Mouse (Mus musculus): ENCODE results near the gene Dnal1. TPM values are rescaled to one million over a fixed set of nuclear protein-coding genes. Genes with fewer than 3 reads are reported as not detected.
"Not testable (repeated sequence)": the region's sequence is repeated elsewhere in the genome, so short reads cannot be mapped to it uniquely, and the experiment has no call there.

Gene Dnal1
- total RNA-seq (2021) = 100 to 1,000 TPM in 1 of 2 experiments, 10 to 100 TPM in 1; 99.1 to 101 TPM
- long read RNA-seq, experiment 1, full-length matches to known transcripts = 1 of 4 reads
- long read RNA-seq, experiment 1, partial matches to known transcripts = 1 of 4 reads
- long read RNA-seq, experiment 1, other reads (novel, unspliced or antisense) = 2 of 4 reads
- long read RNA-seq, experiment 2, full-length matches to known transcripts = 2 of 15 reads
- long read RNA-seq, experiment 2, partial matches to known transcripts = 10 of 15 reads
- long read RNA-seq, experiment 2, other reads (novel, unspliced or antisense) = 3 of 15 reads

DNA sequence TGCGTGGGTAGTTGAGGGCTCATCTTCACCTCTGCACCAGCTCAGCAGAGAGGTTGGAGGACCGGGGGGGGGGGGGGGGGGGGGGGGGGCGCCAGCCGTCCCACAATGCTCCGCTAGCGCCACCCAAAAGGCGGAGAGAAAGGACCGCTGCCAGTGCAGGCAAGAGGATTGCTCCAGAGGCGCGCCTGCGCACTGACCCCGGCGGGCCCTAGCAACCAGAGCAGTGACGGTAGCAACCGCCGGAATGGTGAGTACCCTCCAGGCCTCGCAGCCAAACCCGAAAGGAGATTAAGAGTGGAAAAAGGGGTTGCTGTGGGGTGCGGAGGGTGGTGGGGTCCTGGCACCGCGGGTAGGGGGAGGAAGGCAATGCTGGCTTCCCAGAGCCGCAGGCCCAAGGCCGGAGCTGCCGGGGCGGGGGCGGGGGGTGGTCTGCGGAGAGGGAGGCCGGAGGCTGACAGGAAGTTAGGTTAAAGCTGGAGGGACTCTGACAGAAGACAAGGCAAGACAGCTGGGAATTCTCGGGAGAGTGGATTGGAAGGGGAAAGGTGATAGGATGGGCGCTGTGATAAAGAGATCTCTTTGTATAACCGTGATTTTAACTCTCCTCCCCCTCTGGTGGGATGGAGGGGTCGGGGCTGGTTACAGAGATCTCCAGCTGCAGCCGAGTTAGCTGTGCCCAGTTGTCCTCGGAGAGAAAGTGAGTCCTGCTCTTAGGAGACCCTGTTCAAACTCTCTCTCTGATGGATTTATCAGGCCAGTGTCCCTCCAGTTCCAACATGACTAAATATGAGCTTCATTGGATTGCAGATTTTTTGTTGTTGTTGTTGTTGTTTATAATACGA, at the start of gene Dnal1:
Gene Dnal1, plus strand, starts transcription at position 214 of the 842 bp plus-strand sequence.
- peak; percentile 90 for DNase-seq (ENCODE audit: low spot score in 2 of 2)
- H3K27ac ChIP-seq = peak within 1 kb of the TSS; percentile 87
- H3K4me3 ChIP-seq = peak within 1 kb of the TSS; percentile 82
- TF ChIP-seq CTCF (conservative IDR thresholded peaks at IDR 0.05) = peak; percentile 43

GRCm38 (mm10) chr12:84064621-84065020, 49.5 kb upstream of the Dnal1 start:
- DNase-seq (ENCODE audit: low spot score in 2 of 2) = no peak
- no peak overlapping the region for H3K4me3 ChIP-seq
- H3K27ac ChIP-seq = no peak overlapping the region
- no peak for TF ChIP-seq CTCF (conservative IDR thresholded peaks at IDR 0.05)

DNA sequence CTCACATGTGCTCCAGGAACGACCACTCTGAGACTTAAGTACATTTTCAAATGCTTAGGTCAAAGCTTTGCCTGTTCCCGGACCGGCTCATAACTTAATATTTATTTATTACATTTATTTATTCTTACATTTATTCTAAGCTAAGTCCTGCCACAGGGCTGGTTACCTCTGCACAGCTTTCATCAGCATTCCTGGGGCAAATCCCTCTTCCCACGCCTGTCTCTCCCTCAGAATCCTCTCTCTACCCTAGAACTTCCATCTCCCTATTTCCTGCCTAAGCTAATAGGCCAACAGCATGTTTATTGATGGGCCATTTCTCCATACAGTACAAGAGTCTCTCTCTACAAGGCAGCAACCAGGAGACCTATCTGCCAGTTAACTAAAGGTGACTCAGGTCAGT, 46.4 kb upstream of the Dnal1 start:
- no peak for DNase-seq (ENCODE audit: low spot score in 2 of 2)
- no peak for TF ChIP-seq CTCF (conservative IDR thresholded peaks at IDR 0.05)
- H3K4me3 ChIP-seq = no peak overlapping the region
- H3K27ac ChIP-seq = no peak overlapping the region

- Histone ChIP-seq H3K4me3 (no peak overlapping the region), H3K27ac (no peak overlapping the region)
- no peak for DNase-seq (ENCODE audit: low spot score in 2 of 2)
- no peak for TF ChIP-seq CTCF (conservative IDR thresholded peaks at IDR 0.05)
These were observed 45.9 kb upstream of the Dnal1 start for GRCm38 (mm10) chr12:84068296-84068695.

- H3K4me3 ChIP-seq = peak within 1 kb of the TSS; percentile 53
- peak within 1 kb of the TSS; percentile 82 for H3K27ac ChIP-seq
- DNase-seq (ENCODE audit: low spot score in 2 of 2) = no peak
- TF ChIP-seq CTCF (conservative IDR thresholded peaks at IDR 0.05) = no peak
These were observed 45.2 kb upstream of the Dnal1 start, which contains the start of gene Acot5 for GRCm38 (mm10) chr12:84068986-84069385. Gene Acot5 (plus strand): TSS chr12:84069325.

GRCm38 (mm10) chr12:84069582-84069981, 44.6 kb upstream of the Dnal1 start:
- Histone ChIP-seq H3K4me3 (peak overlapping the region; percentile 53), H3K27ac (peak overlapping the region; percentile 82)
- DNase-seq (ENCODE audit: low spot score in 2 of 2) = peak in 1 of 2 experiments; percentile 43

- peak; percentile 53 to 71 for DNase-seq (ENCODE audit: low spot score in 2 of 2)
- Histone ChIP-seq H3K27ac (peak overlapping the region; percentile 69), H3K4me3 (no peak overlapping the region; the same call in 1 of the 2 replicates)
- no peak for TF ChIP-seq CTCF (conservative IDR thresholded peaks at IDR 0.05)
These were observed 42.5 kb upstream of the Dnal1 start for GRCm38 (mm10) chr12:84071696-84072095.

GRCm38 (mm10) chr12:84077371-84077990, 36.7 kb upstream of the Dnal1 start:
- Histone ChIP-seq H3K4me3 (no peak overlapping the region), H3K27ac (no peak overlapping the region)
- DNase-seq (ENCODE audit: low spot score in 2 of 2) = no peak
- no peak for TF ChIP-seq CTCF (conservative IDR thresholded peaks at IDR 0.05)

- Histone ChIP-seq H3K4me3 (no peak overlapping the region), H3K27ac (no peak overlapping the region)
- no peak for TF ChIP-seq CTCF (conservative IDR thresholded peaks at IDR 0.05)
- DNase-seq (ENCODE audit: low spot score in 2 of 2) = no peak
These were observed 30.3 kb upstream of the Dnal1 start for GRCm38 (mm10) chr12:84083842-84084241.

DNA sequence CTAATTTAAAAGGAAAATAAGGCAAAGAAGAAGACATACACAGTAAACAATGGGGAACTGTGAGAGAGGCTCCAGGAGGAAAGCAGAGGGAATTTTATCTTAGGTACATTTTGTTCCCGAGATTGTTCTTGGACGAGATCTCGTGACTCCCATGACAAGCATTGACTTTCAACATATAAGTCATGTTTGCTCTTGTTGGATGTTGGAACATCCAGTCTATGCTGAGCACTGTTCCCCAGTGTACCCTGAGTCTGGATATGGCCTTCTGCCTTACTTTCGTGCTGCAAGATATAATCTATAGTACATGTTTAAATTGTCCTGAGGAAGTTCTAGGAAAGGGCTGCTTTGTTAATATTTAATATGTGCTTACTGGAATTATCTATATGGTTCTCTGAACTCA, 29.6 kb upstream of the Dnal1 start:
- Histone ChIP-seq H3K4me3 (no peak overlapping the region), H3K27ac (no peak overlapping the region)
- DNase-seq (ENCODE audit: low spot score in 2 of 2) = no peak
- TF ChIP-seq CTCF (conservative IDR thresholded peaks at IDR 0.05) = no peak

- DNase-seq (ENCODE audit: low spot score in 2 of 2); H3K27ac ChIP-seq; H3K4me3 ChIP-seq: not testable (repeated sequence)
These were observed 19.5 kb upstream of the Dnal1 start for GRCm38 (mm10) chr12:84094666-84095065.

- DNase-seq (ENCODE audit: low spot score in 2 of 2) = no peak
- H3K4me3 ChIP-seq = no peak overlapping the region
- H3K27ac ChIP-seq = no peak overlapping the region
- no peak for TF ChIP-seq CTCF (conservative IDR thresholded peaks at IDR 0.05)
These were observed 14.6 kb upstream of the Dnal1 start for GRCm38 (mm10) chr12:84099605-84100004.

GRCm38 (mm10) chr12:84100071-84100470, 14.1 kb upstream of the Dnal1 start:
- Histone ChIP-seq H3K27ac (no peak overlapping the region), H3K4me3 (peak overlapping the region; percentile 68; the same call in 1 of the 2 replicates)
- DNase-seq (ENCODE audit: low spot score in 2 of 2) = no peak
- TF ChIP-seq CTCF (conservative IDR thresholded peaks at IDR 0.05) = 0 out of 2 replicates have a peak, but pooled peaks have one; percentile 13
